Mouse (Mus musculus) kidney, adult 2 months (tissue): Measurements from ENCODE around the gene Sphk1. TPM values are rescaled to one million over a fixed set of nuclear protein-coding genes. Genes with fewer than 3 reads are reported as not detected.

Source experiments
- DNase-seq: peaks from one replicate; pipeline ENCODE4 v3.0.0; 2021
- H3K27ac ChIP-seq: fragments of 200-500 bp; 2 replicates; pipeline ENCODE4 v1.5.1; 2012; ENCODE audit warnings: low read depth, low read length, control low read depth, inconsistent platforms; ENCODE audit not compliant: insufficient read depth
- H3K27me3 ChIP-seq: fragments of 200-500 bp; replicated peaks from 2 replicates; pipeline ENCODE4 v1.6.1; 2012; ENCODE audit warnings: mild to moderate bottlenecking, moderate library complexity, low read length, inconsistent platforms; ENCODE audit not compliant: control insufficient read depth, insufficient read depth
- H3K36me3 ChIP-seq: fragments of 200-500 bp; 2 replicates; pipeline ENCODE4 v1.6.1; 2012; ENCODE audit warnings: mild to moderate bottlenecking, moderate library complexity, low read length, inconsistent platforms; ENCODE audit not compliant: control insufficient read depth, insufficient read depth
- H3K4me1 ChIP-seq: fragments of 200-500 bp; 2 replicates; pipeline ENCODE4 v1.6.1; 2011; ENCODE audit warnings: low read length; ENCODE audit not compliant: control insufficient read depth, insufficient read depth
- H3K4me3 ChIP-seq: fragments of 200-500 bp; 2 replicates; pipeline ENCODE4 v1.5.1; 2011; ENCODE audit warnings: mild to moderate bottlenecking, low read depth, low read length, control low read depth; ENCODE audit not compliant: insufficient read depth
- CTCF ChIP-seq: fragments of 200-500 bp; conservative IDR thresholded peaks from 2 replicates; pipeline ENCODE4 v1.5.1; 2011; ENCODE audit warnings: low read depth, mild to moderate bottlenecking, control low read depth, low read length, moderate library complexity, mixed read lengths; ENCODE audit not compliant: insufficient read depth, insufficient read length
- POLR2A ChIP-seq: fragments of 200-500 bp; IDR thresholded peaks from one replicate; pipeline ENCODE4 v1.6.1; 2011; ENCODE audit warnings: low read depth, low read length, control low read depth
- WGBS: fragments of 180-500 bp; shearing (Covaris S2); methylation state at CpG from one replicate; pipeline ENCODE4 v1.1.7; 2018; 5-methylcytosine and 5-hydroxymethylcytosine counted together
- polyA plus RNA-seq: library from polyadenylated mRNA; depleted of rRNA; stranded (reverse); fragments of >200 nt; gene quantifications from 2 replicates; pipeline ENCODE4 v1.2.3, GENCODE M21; 2012

Sphk1 gene
- polyA plus RNA-seq, 1 experiment = 9.9 TPM

GRCm38 (mm10) chr11:116498596-116498995 is 32.1 kb upstream of the Sphk1 start:
- Histone ChIP-seq H3K36me3 (no peaks in the 10 kb centered on the region), H3K4me1 (peaks cover 8% of the 10 kb centered on the region; the same call in 1 of the 2 replicates), H3K4me3 (no peak overlapping the region), H3K27me3 (no peaks in the 10 kb centered on the region), H3K27ac (no peak overlapping the region)
- WGBS = 38% methylated on average over 34 of the region's 34 CpGs
- TF ChIP-seq POLR2A (no peak), CTCF (no peak)
- DNase-seq = no peak

- Histone ChIP-seq H3K27ac (no peak overlapping the region), H3K4me1 (peaks cover 8% of the 10 kb centered on the region; the same call in 1 of the 2 replicates), H3K36me3 (no peaks in the 10 kb centered on the region), H3K27me3 (no peaks in the 10 kb centered on the region), H3K4me3 (no peak overlapping the region)
- 60% methylated on average over 6 of the region's 6 CpGs for WGBS
- DNase-seq = no peak
- TF ChIP-seq POLR2A (no peak), CTCF (no peak)
Observed at GRCm38 (mm10) chr11:116499018-116499417, 31.7 kb upstream of the Sphk1 start.

- Histone ChIP-seq H3K27ac (no peak overlapping the region), H3K4me3 (no peak overlapping the region), H3K4me1 (peaks cover 8% of the 10 kb centered on the region; the same call in 1 of the 2 replicates), H3K36me3 (no peaks in the 10 kb centered on the region), H3K27me3 (no peaks in the 10 kb centered on the region)
- TF ChIP-seq CTCF (peak; percentile 52), POLR2A (no peak)
- peak; percentile 60 for DNase-seq
- 15% methylated on average over 7 of the region's 7 CpGs for WGBS
Observed at GRCm38 (mm10) chr11:116501005-116501746, 29.5 kb upstream of the Sphk1 start.

GRCm38 (mm10) chr11:116504516-116504915 is 26.2 kb upstream of the Sphk1 start:
- no peak for TF ChIP-seq CTCF
- TF ChIP-seq POLR2A = no peak
- Histone ChIP-seq H3K36me3 (no peaks in the 10 kb centered on the region), H3K4me1 (peaks cover 8% of the 10 kb centered on the region; the same call in 1 of the 2 replicates), H3K27ac (no peak overlapping the region), H3K4me3 (no peak overlapping the region), H3K27me3 (no peaks in the 10 kb centered on the region)
- 85% methylated on average over 17 of the region's 17 CpGs for WGBS
- DNase-seq = no peak

GRCm38 (mm10) chr11:116505573-116505972 is 25.2 kb upstream of the Sphk1 start:
- H3K27ac ChIP-seq = no peak overlapping the region
- no peak for DNase-seq
- peaks cover 8% of the 10 kb centered on the region; the same call in 1 of the 2 replicates for H3K4me1 ChIP-seq
- H3K36me3 ChIP-seq = no peaks in the 10 kb centered on the region
- no peaks in the 10 kb centered on the region for H3K27me3 ChIP-seq
- H3K4me3 ChIP-seq = no peak overlapping the region
- TF ChIP-seq CTCF (no peak), POLR2A (no peak)
- 75% methylated on average over 5 of the region's 5 CpGs for WGBS

GRCm38 (mm10) chr11:116506151-116506875 is 24.4 kb upstream of the Sphk1 start:
- Histone ChIP-seq H3K36me3 (no peaks in the 10 kb centered on the region), H3K4me3 (no peak overlapping the region), H3K27ac (no peak overlapping the region), H3K4me1 (peaks cover 8% of the 10 kb centered on the region; the same call in 1 of the 2 replicates), H3K27me3 (no peaks in the 10 kb centered on the region)
- DNase-seq = no peak
- TF ChIP-seq POLR2A (no peak), CTCF (no peak)
- WGBS = 77% methylated on average over 17 of the region's 17 CpGs

- no peaks in the 10 kb centered on the region for H3K27me3 ChIP-seq
- TF ChIP-seq POLR2A = no peak
- TF ChIP-seq CTCF = no peak
- no peak for DNase-seq
- H3K4me1 ChIP-seq = no peaks in the 10 kb centered on the region
- H3K4me3 ChIP-seq = no peak overlapping the region
- H3K36me3 ChIP-seq = no peaks in the 10 kb centered on the region
- WGBS = 64% methylated on average over 2 of the region's 2 CpGs
- H3K27ac ChIP-seq = no peak overlapping the region
Observed at GRCm38 (mm10) chr11:116508689-116509088, 22.0 kb upstream of the Sphk1 start.
